Mouse (Mus musculus): ENCODE results near the gene Bex4. TPM values are rescaled to one million over a fixed set of nuclear protein-coding genes. Genes with fewer than 3 reads are reported as not detected.

Bex4 gene
- polyA plus RNA-seq, 1 experiment, result 0.96 TPM

- Histone ChIP-seq H3K36me3 (ENCODE audit: control insufficient read depth, insufficient read depth, low read length) (no peaks in the 10 kb centered on the region), H3K27me3 (ENCODE audit: control insufficient read depth, insufficient read depth, low read length) (no peaks in the 10 kb centered on the region), H3K4me1 (ENCODE audit: control insufficient read depth, insufficient read depth, insufficient read length) (no peaks in the 10 kb centered on the region), H3K27ac (ENCODE audit: insufficient read depth, low read length) (no peak overlapping the region), H3K4me3 (ENCODE audit: extremely low read depth, insufficient read depth, insufficient read length) (no peak overlapping the region)
- no peak for DNase-seq (ENCODE audit: low read depth in 1 of 2, low spot score in 2 of 2)
- TF ChIP-seq CTCF (IDR thresholded peaks at IDR 0.05; ENCODE audit: extremely low read depth, insufficient read depth, insufficient read length, insufficient replicate concordance) (no peak), POLR2A (IDR thresholded peaks at IDR 0.05; ENCODE audit: low read depth, low read length) (no peak)
- WGBS, result 38% methylated on average over 11 of the region's 11 CpGs
These were observed 42.2 kb downstream of the Bex4 start for GRCm38 (mm10) chrX:136180897-136181553.

- Histone ChIP-seq H3K4me1 (ENCODE audit: control insufficient read depth, insufficient read depth, insufficient read length) (no peaks in the 10 kb centered on the region), H3K4me3 (ENCODE audit: extremely low read depth, insufficient read depth, insufficient read length) (no peak overlapping the region), H3K36me3 (ENCODE audit: control insufficient read depth, insufficient read depth, low read length) (no peaks in the 10 kb centered on the region), H3K27ac (ENCODE audit: insufficient read depth, low read length) (no peak overlapping the region), H3K27me3 (ENCODE audit: control insufficient read depth, insufficient read depth, low read length) (no peaks in the 10 kb centered on the region)
- WGBS, result 80% methylated on average over 1 of the region's 1 CpGs
- no peak for DNase-seq (ENCODE audit: low read depth in 1 of 2, low spot score in 2 of 2)
- TF ChIP-seq CTCF (IDR thresholded peaks at IDR 0.05; ENCODE audit: extremely low read depth, insufficient read depth, insufficient read length, insufficient replicate concordance), result no peak
These were observed 44.3 kb downstream of the Bex4 start for GRCm38 (mm10) chrX:136183107-136183506.

Other genes starting within 250 kb of the Bex4 start
- 1.2 and 1.7 TPM in 2 replicates for gene Arxes2, start 145.2 kb upstream of the Bex4 start, polyA plus RNA-seq (2012; rRNA removed)
- gene Arxes1, start 105.6 kb upstream of the Bex4 start, polyA plus RNA-seq (2012; rRNA removed), result 0.28 and 0.29 TPM in 2 replicates
- gene Bex2, start 70.8 kb upstream of the Bex4 start, polyA plus RNA-seq (2012; rRNA removed), result 0.12 and 0.16 TPM in 2 replicates
- 0.02 TPM in 1 of 2 replicates, not detected in the other for gene Nxf3, start 53.7 kb upstream of the Bex4 start, polyA plus RNA-seq (2012; rRNA removed)
- 0.92 and 0.95 TPM in 2 replicates for gene Tceal8, start 33.3 kb downstream of the Bex4 start, polyA plus RNA-seq (2012; rRNA removed)
- gene Tceal5, start 64.9 kb downstream of the Bex4 start, polyA plus RNA-seq (2012; rRNA removed), result not detected in 2 replicates
- gene Tceal7, start 75.8 kb downstream of the Bex4 start, polyA plus RNA-seq (2012; rRNA removed), result not detected in 2 replicates
- gene Bex1, start 76.5 kb downstream of the Bex4 start, polyA plus RNA-seq (2012; rRNA removed), result 0.20 TPM in 1 of 2 replicates, not detected in the other
- gene Tceal9, start 106.1 kb downstream of the Bex4 start, polyA plus RNA-seq (2012; rRNA removed), result 1.9 and 2.3 TPM in 2 replicates
- gene Bex3, start 131.3 kb downstream of the Bex4 start, polyA plus RNA-seq (2012; rRNA removed), result 14.2 and 15.3 TPM in 2 replicates